Mouse (Mus musculus) kidney, postnatal 36 days (tissue): Measurements from ENCODE around the gene Mapkbp1.

ENCODE experiments used
- DNase-seq, 2 experiments: peaks; one replicate each; pipeline ENCODE4 v3.0.0; 2021 to 2022; ENCODE audit warnings: mixed read lengths in 2 of 2

Mapkbp1 gene

GRCm38 (mm10) chr2:119972537-119972879 lies at the start of gene Mapkbp1:
TSS of gene Mapkbp1 (plus strand) at chr2:119972699.
- DNase-seq: no peak

GRCm38 (mm10) chr2:119970571-119970970 lies 1.9 kb upstream of the Mapkbp1 start:
- DNase-seq: peak; percentile 71 to 75

GRCm38 (mm10) chr2:119971316-119971715 lies 1.2 kb upstream of the Mapkbp1 start:
- no peak for DNase-seq

GRCm38 (mm10) chr2:119971837-119972536 lies 512 bp upstream of the Mapkbp1 start:
- DNase-seq: peak; percentile 98

- DNase-seq: no peak
Observed at GRCm38 (mm10) chr2:119980343-119980986, 8.0 kb downstream of the Mapkbp1 start.

GRCm38 (mm10) chr2:119981631-119982030 lies 9.1 kb downstream of the Mapkbp1 start:
- no peak for DNase-seq

GRCm38 (mm10) chr2:119985871-119986270 lies 13.4 kb downstream of the Mapkbp1 start:
- no peak for DNase-seq

- no peak for DNase-seq
Observed at GRCm38 (mm10) chr2:119986369-119986768, 13.9 kb downstream of the Mapkbp1 start.

GRCm38 (mm10) chr2:119987441-119987840 lies 14.9 kb downstream of the Mapkbp1 start:
- DNase-seq: no peak

GRCm38 (mm10) chr2:119988952-119989351 lies 16.5 kb downstream of the Mapkbp1 start:
- peak; percentile 57 to 66 for DNase-seq

GRCm38 (mm10) chr2:119990881-119991280 lies 18.4 kb downstream of the Mapkbp1 start:
- peak in 1 of 2 experiments; percentile 26 for DNase-seq

GRCm38 (mm10) chr2:119992349-119992748 lies 19.9 kb downstream of the Mapkbp1 start:
- no peak for DNase-seq

GRCm38 (mm10) chr2:119993515-119993914 lies 21.0 kb downstream of the Mapkbp1 start:
- no peak for DNase-seq

GRCm38 (mm10) chr2:119994839-119995238 lies 22.3 kb downstream of the Mapkbp1 start:
- peak; percentile 29 to 44 for DNase-seq

- DNase-seq: peak; percentile 16 to 25
Observed at GRCm38 (mm10) chr2:119995391-119996281, 23.1 kb downstream of the Mapkbp1 start.

GRCm38 (mm10) chr2:119997354-119997753 lies 24.9 kb downstream of the Mapkbp1 start:
- DNase-seq: no peak

GRCm38 (mm10) chr2:119999731-120000130 lies 27.2 kb downstream of the Mapkbp1 start:
- DNase-seq: no peak

- DNase-seq: peak; percentile 39 to 54
Observed at GRCm38 (mm10) chr2:120000882-120001584, 28.5 kb downstream of the Mapkbp1 start.

GRCm38 (mm10) chr2:120001956-120002355 lies 29.5 kb downstream of the Mapkbp1 start:
- DNase-seq: no peak

GRCm38 (mm10) chr2:120003970-120004369 lies 31.5 kb downstream of the Mapkbp1 start:
- DNase-seq: no peak

GRCm38 (mm10) chr2:120006696-120007095 lies 34.2 kb downstream of the Mapkbp1 start:
- DNase-seq: no peak

GRCm38 (mm10) chr2:120007680-120008210 lies 35.2 kb downstream of the Mapkbp1 start:
- no peak for DNase-seq
